Mouse (Mus musculus): ENCODE measurements at regions not wholly inside any gene's neighbourhood (a gene's known extent, or its start where the extent isn't known, plus 50 kb on each side); places are given as distances from the start of the nearest gene placed in this dataset.

GRCm38 (mm10) chr15:11534404-11535251 lies 135.2 kb upstream of the Tars start:
- Histone ChIP-seq H3K27me3 (no peaks in the 10 kb centered on the region), H3K27ac (no peak overlapping the region), H3K4me3 (no peak overlapping the region), H3K36me3 (no peaks in the 10 kb centered on the region), H3K4me1 (replicated peaks) (peaks cover 4% of the 10 kb centered on the region; the same call in 1 of the 2 replicates), H3K9ac (no peak overlapping the region), H3K9me3 (no peaks in the 10 kb centered on the region), H3K4me2 (no peak overlapping the region)
- WGBS: 89% methylated on average over 12 of the region's 12 CpGs
- no peak for ATAC-seq (ENCODE audit: low FRiP score)

DNA sequence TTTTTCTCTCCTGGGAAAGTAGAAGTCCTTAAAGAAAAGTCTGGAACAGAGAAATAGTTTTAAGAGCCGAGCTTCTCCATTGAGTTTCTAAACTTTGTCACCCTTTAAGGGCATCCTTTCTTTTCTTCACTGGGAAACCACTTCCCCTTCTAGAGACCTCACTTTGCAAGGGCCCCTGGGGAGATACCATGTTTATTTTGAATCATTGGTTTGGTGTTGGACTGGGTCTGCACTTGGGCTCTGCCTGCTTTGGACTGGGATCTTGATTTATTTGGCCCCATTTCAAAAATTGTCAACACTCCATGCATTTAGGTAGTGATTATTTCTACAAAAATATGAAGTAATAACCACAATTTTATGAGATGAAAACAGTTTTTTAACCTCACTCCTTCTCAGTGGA lies 134.2 kb upstream of the Tars start:
- H3K36me3 ChIP-seq: no peaks in the 10 kb centered on the region
- no peak overlapping the region for H3K4me3 ChIP-seq
- 94% methylated on average over 1 of the region's 1 CpGs for WGBS
- H3K4me2 ChIP-seq: no peak overlapping the region
- H3K27ac ChIP-seq: no peak overlapping the region
- no peaks in the 10 kb centered on the region for H3K27me3 ChIP-seq
- peaks cover 5% of the 10 kb centered on the region; the same call in 1 of the 2 replicates for H3K4me1 ChIP-seq (replicated peaks)
- no peaks in the 10 kb centered on the region for H3K9me3 ChIP-seq
- no peak overlapping the region for H3K9ac ChIP-seq
- no peak for ATAC-seq (ENCODE audit: low FRiP score)

DNA sequence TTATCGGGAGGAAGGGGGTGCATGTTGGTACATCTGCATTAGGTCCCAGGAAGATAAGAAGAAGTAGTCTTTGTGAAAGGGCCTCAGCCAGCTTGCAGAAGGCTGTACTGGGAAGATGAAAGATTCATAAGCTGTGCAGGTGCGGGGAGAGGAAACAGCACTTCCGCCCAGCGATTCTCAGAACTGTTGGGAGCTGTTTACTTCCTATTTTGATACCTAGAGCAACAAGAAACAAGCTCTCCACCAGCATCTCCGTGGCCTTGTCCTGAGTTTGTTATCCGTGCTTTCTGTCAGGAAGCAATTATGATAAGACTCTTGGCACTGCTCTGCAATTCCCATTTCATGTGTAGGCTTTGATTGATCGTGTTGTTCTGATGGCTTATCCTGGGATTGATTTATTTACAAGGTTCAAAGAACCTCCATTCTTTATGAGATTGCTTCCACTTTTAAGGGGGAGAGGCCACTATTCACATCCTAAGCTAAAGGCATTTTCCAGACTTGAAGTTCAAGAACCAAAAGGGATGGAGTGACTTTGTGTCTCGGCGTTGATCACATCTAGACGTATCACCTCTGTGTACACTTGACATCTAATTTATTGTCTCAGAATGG lies 133.6 kb upstream of the Tars start:
- Histone ChIP-seq H3K36me3 (no peaks in the 10 kb centered on the region), H3K27ac (no peak overlapping the region), H3K9me3 (no peaks in the 10 kb centered on the region), H3K9ac (no peak overlapping the region), H3K4me1 (replicated peaks) (peaks cover 5% of the 10 kb centered on the region; the same call in 1 of the 2 replicates), H3K4me3 (no peak overlapping the region), H3K4me2 (no peak overlapping the region), H3K27me3 (no peaks in the 10 kb centered on the region)
- ATAC-seq (ENCODE audit: low FRiP score): no peak
- WGBS: 83% methylated on average over 10 of the region's 10 CpGs

DNA sequence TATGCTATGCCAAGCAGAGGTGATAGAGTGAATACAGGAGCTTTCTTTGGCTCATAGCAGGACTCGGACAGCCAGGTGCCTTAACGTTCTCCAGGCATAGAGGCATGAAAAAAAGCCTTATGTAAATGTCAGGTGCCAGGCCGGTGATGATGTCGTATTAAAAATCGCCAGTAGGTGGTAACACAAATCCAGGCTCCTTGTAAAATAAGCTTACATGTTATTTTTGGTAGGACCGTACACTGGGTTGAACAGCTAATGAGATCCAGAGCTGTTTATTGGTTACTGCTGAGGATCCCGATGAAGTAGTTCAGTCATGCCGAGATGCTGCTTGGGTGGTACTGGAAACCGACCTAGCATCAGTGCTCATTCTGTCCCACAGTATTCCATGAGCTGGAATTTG lies 133.1 kb upstream of the Tars start:
- H3K9me3 ChIP-seq: no peaks in the 10 kb centered on the region
- no peak overlapping the region for H3K4me2 ChIP-seq
- H3K36me3 ChIP-seq: no peaks in the 10 kb centered on the region
- H3K9ac ChIP-seq: no peak overlapping the region
- H3K4me3 ChIP-seq: no peak overlapping the region
- H3K4me1 ChIP-seq (replicated peaks): peaks cover 5% of the 10 kb centered on the region; the same call in 1 of the 2 replicates
- H3K27ac ChIP-seq: no peak overlapping the region
- no peaks in the 10 kb centered on the region for H3K27me3 ChIP-seq
- 86% methylated on average over 9 of the region's 9 CpGs for WGBS
- no peak for ATAC-seq (ENCODE audit: low FRiP score)

DNA sequence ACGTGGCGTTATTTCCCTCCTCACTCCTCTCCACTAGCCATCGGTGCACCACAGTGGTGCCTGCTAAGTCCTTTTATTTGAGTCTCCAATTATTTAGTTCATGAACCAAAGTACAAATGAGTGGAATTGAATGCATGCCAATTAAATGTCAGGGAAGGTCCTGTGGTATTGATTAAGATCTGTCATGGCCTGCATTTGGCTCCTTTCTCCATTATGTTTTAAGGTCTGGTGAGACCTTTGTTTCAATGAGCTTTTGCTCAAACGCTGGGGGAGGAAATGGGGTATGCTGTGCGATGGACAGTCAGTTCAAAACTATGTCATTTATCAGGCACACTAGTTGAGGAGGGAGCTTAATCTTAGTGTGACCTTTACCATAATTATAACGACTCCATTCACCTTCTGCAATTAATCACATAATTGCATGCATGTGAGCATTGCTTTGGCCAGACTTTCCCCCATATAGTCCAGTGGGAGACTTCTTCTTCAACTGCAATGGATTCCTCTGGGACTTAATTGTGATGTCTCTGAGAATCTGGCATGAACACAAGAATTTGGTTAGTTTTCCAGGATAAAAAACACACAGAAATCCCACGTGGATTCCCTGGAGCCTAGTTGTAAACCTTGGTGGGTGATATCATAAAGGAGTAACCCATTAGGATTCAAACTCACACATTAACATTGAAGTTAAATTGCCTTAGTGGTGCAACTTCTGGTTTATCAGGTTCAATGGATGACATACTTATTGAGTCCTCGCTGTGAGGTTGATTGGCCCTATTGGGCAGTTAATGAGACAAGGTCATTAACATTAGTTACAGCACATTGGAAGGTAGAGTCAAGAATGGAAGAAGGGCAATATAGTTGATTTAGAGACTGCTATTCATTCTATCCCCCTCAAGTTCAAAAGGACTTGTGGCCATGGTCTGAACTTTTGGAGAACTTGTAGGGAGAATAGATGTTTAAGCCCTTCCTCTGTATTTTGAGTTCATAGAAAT lies 130.7 kb upstream of the Tars start:
- Histone ChIP-seq H3K36me3 (no peaks in the 10 kb centered on the region), H3K9me3 (no peaks in the 10 kb centered on the region), H3K4me1 (replicated peaks) (peaks cover 5% of the 10 kb centered on the region; the same call in 1 of the 2 replicates), H3K9ac (no peak overlapping the region), H3K4me3 (no peak overlapping the region), H3K27me3 (no peaks in the 10 kb centered on the region), H3K4me2 (no peak overlapping the region), H3K27ac (no peak overlapping the region)
- no peak for ATAC-seq (ENCODE audit: low FRiP score)
- WGBS: 39% methylated on average over 8 of the region's 8 CpGs

- Histone ChIP-seq H3K9me3 (no peaks in the 10 kb centered on the region), H3K4me1 (replicated peaks) (no peaks in the 10 kb centered on the region), H3K4me2 (no peak overlapping the region), H3K4me3 (no peak overlapping the region), H3K27me3 (no peaks in the 10 kb centered on the region), H3K9ac (no peak overlapping the region), H3K36me3 (no peaks in the 10 kb centered on the region), H3K27ac (no peak overlapping the region)
- 88% methylated on average over 5 of the region's 5 CpGs for WGBS
- ATAC-seq (ENCODE audit: low FRiP score): no peak
These were observed 125.1 kb upstream of the Tars start for GRCm38 (mm10) chr15:11524337-11525106.

DNA sequence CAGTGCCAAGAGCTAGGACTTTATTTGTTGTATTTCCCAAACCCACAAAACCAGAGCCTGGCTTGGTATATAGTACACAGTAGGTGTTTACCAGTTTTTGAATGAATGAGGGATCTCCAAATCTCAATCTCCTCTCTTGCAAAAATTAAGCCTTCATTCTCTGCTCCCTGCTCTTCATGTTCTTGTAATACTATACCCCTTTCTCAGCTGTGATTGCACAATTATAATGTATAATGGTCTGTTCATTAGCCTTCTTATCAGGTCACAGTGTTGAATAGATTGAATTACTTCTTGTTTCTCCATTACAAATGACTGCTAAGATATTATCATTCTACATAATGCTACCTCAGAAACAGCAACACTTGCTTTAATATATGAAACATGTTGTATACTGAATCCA lies 119.1 kb upstream of the Tars start:
- Histone ChIP-seq H3K27me3 (no peaks in the 10 kb centered on the region), H3K36me3 (no peaks in the 10 kb centered on the region), H3K4me2 (no peak overlapping the region), H3K4me3 (no peak overlapping the region), H3K9me3 (no peaks in the 10 kb centered on the region), H3K4me1 (replicated peaks) (no peaks in the 10 kb centered on the region), H3K27ac (no peak overlapping the region), H3K9ac (no peak overlapping the region)
- ATAC-seq (ENCODE audit: low FRiP score): no peak

- Histone ChIP-seq H3K4me3 (no peak overlapping the region), H3K27me3 (no peaks in the 10 kb centered on the region), H3K4me2 (no peak overlapping the region), H3K9ac (no peak overlapping the region), H3K27ac (no peak overlapping the region), H3K36me3 (no peaks in the 10 kb centered on the region), H3K9me3 (no peaks in the 10 kb centered on the region), H3K4me1 (replicated peaks) (no peaks in the 10 kb centered on the region)
- WGBS: 78% methylated on average over 3 of the region's 3 CpGs
- ATAC-seq (ENCODE audit: low FRiP score): no peak
These were observed 118.4 kb upstream of the Tars start for GRCm38 (mm10) chr15:11517892-11518291.

DNA sequence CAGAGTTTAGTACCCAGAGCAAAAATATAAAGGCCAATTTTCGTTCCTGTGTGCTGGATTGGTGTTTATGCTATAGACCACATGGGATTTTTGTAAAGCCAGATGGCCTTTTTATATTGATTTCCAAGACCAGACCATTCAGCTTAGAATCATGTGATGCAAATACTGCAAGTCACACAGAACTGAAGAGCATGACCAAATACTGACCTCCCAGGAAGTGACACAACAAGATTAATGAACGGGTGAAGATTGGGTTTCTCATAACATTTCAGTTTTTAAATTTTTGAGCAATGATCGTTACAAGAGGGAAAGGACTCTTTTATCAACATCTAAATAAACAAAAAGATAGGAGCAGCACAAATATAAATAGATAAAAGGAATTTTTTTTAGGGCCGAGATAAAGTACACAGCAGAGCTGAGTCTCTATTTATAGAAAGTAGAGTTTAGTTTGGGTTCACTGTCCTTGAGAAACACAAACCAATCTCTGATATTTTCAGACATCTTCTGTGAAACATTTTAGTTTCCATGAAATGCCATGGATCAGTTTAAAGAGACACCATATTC lies 105.7 kb upstream of the Tars start:
- Histone ChIP-seq H3K4me2 (no peak overlapping the region), H3K9ac (no peak overlapping the region), H3K36me3 (no peaks in the 10 kb centered on the region), H3K4me3 (no peak overlapping the region), H3K27me3 (no peaks in the 10 kb centered on the region), H3K9me3 (no peaks in the 10 kb centered on the region), H3K27ac (no peak overlapping the region), H3K4me1 (replicated peaks) (no peaks in the 10 kb centered on the region)
- 82% methylated on average over 4 of the region's 4 CpGs for WGBS
- ATAC-seq (ENCODE audit: low FRiP score): no peak

- no peak overlapping the region for H3K27ac ChIP-seq
- 94% methylated on average over 2 of the region's 2 CpGs for WGBS
- H3K36me3 ChIP-seq: no peaks in the 10 kb centered on the region
- H3K9ac ChIP-seq: no peak overlapping the region
- H3K4me1 ChIP-seq (replicated peaks): no peaks in the 10 kb centered on the region
- no peak overlapping the region for H3K4me2 ChIP-seq
- no peak for ATAC-seq (ENCODE audit: low FRiP score)
- H3K9me3 ChIP-seq: peaks cover 3% of the 10 kb centered on the region
- H3K27me3 ChIP-seq: no peaks in the 10 kb centered on the region
- no peak overlapping the region for H3K4me3 ChIP-seq
These were observed 97.0 kb upstream of the Tars start for GRCm38 (mm10) chr15:11496436-11496835.

DNA sequence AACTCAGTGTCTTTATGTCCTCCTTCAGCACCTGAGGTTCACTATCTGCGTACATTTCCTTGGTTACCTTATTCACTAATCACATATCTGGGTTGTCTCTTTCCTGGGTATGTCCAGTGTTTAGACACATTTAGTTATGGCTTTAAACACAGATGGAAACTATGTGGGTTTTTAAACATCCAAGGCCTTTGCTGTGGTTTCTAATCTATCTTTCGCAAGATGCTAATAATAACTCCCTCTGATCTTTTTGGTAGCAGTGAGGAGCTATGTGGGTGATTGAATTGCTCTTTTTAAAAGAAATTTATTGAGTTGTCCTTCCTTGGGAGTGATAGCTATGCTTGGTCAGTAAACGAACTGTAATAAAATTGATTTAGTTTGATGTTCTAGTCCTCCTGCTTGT lies 89.7 kb upstream of the Tars start:
- H3K4me1 ChIP-seq (replicated peaks): no peaks in the 10 kb centered on the region
- no peak overlapping the region for H3K27ac ChIP-seq
- no peak overlapping the region for H3K9ac ChIP-seq
- H3K36me3 ChIP-seq: no peaks in the 10 kb centered on the region
- no peak overlapping the region for H3K4me2 ChIP-seq
- H3K9me3 ChIP-seq: peaks cover 3% of the 10 kb centered on the region
- no peak for ATAC-seq (ENCODE audit: low FRiP score)
- H3K27me3 ChIP-seq: no peaks in the 10 kb centered on the region
- H3K4me3 ChIP-seq: no peak overlapping the region
- WGBS: 91% methylated on average over 3 of the region's 3 CpGs
